Mouse (Mus musculus) cortical plate, adult 2 months (tissue): ENCODE data around the gene Slc12a6.

Source experiments
- CTCF ChIP-seq: fragments of 200-500 bp; IDR thresholded peaks from 2 replicates; pipeline ENCODE4 v1.5.1; 2011; ENCODE audit warnings: mild to moderate bottlenecking, control low read depth, low read length; ENCODE audit not compliant: insufficient read depth; ENCODE audit errors: extremely low read depth
- POLR2A ChIP-seq: fragments of 200-500 bp; IDR thresholded peaks from 2 replicates; pipeline ENCODE4 v1.6.1; 2011; ENCODE audit warnings: mild to moderate bottlenecking, low read length, control low read depth; ENCODE audit not compliant: insufficient read depth; ENCODE audit errors: extremely low read depth

DNA sequence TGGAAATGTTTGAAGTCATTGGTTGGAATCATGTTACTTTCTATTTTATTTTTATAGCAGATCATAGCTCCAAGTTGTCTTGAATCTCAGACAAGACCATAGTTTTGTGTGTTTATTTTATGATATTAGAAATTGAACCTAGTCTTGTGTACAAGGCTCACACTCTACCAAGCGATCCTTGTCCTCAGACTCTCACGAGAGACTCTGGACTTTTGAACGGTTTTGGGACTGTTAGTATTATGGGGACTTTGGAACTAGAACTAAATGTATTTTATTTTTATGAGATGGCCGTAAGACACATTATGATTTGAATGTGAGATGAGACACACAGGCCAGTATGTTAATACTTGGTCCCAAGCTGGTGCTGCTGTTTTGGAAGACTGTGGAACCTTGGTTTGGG is 32.6 kb downstream of the Slc12a6 start:
- TF ChIP-seq POLR2A, result no peak
- no peak for TF ChIP-seq CTCF
